Mouse (Mus musculus) embryonic fibroblast, embryonic 13.5 days (primary cell): ENCODE results near the gene Nckap5. TPM values are rescaled to one million over a fixed set of nuclear protein-coding genes. Genes with fewer than 3 reads are reported as not detected.

Experiments used
- H3K27ac ChIP-seq: 2 replicates; pipeline ENCODE4 v1.5.1; 2012; ENCODE audit warnings: low read length, control low read depth, inconsistent platforms; ENCODE audit not compliant: insufficient read depth
- H3K4me1 ChIP-seq: 2 replicates; pipeline ENCODE4 v1.6.1; 2011; ENCODE audit warnings: low read length; ENCODE audit not compliant: control insufficient read depth, insufficient read depth
- H3K4me3 ChIP-seq: 2 replicates; pipeline ENCODE4 v1.5.1; 2011; ENCODE audit warnings: mild to moderate bottlenecking, control low read depth, low read length; ENCODE audit not compliant: insufficient read depth
- CTCF ChIP-seq: IDR thresholded peaks from 2 replicates; pipeline ENCODE4 v1.5.1; 2011; ENCODE audit warnings: mild to moderate bottlenecking, control low read depth, low read length, moderate library complexity, borderline replicate concordance; ENCODE audit not compliant: insufficient read depth
- POLR2A ChIP-seq: IDR thresholded peaks from 2 replicates; pipeline ENCODE4 v1.6.1; 2011; ENCODE audit warnings: low read depth, mild to moderate bottlenecking, control low read depth, low read length, moderate library complexity
- polyA plus RNA-seq: library from polyadenylated mRNA; stranded (reverse); fragments of >200 nt; gene quantifications from 2 replicates; pipeline ENCODE4 v1.2.4, GENCODE M21; 2011; ENCODE audit warnings: low read depth; ENCODE audit not compliant: missing spikeins, insufficient read length

Nckap5 gene
- polyA plus RNA-seq, 1 experiment = 1.7 TPM

DNA sequence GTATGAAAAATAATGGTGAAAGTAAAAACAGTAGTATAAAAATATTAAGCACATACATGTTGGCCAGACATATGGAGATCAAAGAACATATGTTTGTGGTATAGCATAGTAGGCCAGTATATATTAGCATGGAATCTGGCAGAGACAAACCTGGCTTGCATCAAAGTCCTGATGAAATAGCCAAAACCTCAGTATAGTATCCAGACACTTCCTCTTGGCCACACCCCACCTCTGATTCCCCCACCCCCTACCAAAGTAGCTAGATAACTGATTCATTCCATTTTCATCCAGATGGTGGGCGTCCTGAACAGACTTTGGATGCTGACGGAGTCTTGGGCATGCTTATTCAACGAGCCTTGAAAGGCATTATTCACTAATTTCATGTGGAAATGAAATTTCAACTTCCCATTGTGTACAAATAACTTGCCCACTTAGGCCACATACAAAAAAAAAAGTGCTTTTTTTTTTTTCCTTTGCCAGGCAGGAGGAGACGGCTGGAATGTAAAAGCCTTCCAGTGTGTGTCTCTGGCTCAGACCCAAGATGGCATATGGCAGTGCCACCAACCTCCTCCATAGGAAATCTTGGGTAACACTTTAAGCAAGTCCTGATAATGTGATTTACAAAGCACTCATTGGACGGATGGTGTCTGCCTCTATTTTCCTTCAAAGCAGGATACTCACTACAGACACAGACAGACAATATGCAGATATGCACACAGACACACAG lies 360.6 kb downstream of the Nckap5 start:
- no peaks in the 10 kb centered on the region for H3K4me1 ChIP-seq
- no peak overlapping the region for H3K27ac ChIP-seq
- no peak for TF ChIP-seq CTCF
- TF ChIP-seq POLR2A = no peak
- H3K4me3 ChIP-seq = no peak overlapping the region

DNA sequence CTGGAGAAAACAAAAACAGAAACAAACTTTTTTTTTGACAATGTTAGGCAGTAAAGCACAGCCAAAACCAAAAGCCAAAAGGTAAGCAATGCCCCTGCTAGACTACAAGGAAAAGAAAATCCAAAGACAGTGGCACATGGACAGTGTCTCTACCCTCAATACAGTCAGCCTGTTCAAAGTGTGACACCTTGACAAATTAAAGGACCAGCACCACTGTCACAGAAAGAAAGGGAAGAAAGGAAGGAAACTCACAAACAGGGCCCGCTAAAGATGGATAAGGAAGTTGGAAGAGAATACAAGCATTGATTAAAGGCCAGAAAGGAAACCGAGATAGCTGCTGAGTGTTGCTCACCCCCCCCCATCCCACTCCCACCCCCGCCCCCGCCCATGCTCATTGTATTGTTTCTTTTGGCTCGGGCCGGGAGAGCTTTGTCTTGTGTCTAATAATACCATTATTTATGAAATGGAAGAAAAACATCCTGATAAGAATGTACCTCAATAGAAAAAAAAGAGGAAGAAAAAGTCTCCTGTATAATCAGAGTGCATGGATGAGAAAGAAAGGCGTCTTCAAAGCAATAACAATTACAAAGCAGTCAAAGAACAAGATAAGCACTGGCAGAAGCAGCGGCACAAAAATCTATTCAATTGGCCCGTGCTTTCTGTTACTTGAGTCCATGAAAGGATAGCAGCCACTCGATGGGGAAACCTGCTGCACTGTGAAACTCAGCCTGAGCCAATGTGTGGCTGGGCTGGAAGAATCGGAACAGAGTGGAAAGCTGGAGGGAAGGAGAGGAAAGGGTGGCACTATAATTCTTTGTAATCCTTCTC lies 368.9 kb downstream of the Nckap5 start:
- TF ChIP-seq POLR2A (no peak), CTCF (no peak)
- Histone ChIP-seq H3K27ac (no peak overlapping the region), H3K4me3 (no peak overlapping the region), H3K4me1 (no peaks in the 10 kb centered on the region)

DNA sequence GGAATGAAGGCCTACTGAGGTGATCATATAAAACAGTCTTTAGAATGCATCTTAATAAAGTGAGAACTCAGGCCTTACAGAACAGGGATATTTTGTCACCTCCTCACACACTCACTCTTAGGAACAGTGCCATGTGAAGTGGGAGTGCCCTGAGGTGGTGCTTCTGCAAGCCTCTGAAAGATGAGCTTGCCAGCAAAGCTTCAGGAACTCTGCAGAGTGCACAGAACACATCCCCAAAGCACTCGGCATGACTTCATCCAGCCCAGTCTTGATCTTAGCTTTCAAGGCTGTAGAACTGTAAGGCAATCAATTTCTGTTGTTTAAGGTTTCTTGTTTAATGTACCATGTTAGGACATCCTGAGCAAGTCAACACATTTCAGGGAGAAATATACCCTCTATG lies 372.9 kb downstream of the Nckap5 start:
- Histone ChIP-seq H3K4me3 (no peak overlapping the region), H3K27ac (no peak overlapping the region), H3K4me1 (no peaks in the 10 kb centered on the region)
- TF ChIP-seq CTCF (no peak), POLR2A (no peak)

DNA sequence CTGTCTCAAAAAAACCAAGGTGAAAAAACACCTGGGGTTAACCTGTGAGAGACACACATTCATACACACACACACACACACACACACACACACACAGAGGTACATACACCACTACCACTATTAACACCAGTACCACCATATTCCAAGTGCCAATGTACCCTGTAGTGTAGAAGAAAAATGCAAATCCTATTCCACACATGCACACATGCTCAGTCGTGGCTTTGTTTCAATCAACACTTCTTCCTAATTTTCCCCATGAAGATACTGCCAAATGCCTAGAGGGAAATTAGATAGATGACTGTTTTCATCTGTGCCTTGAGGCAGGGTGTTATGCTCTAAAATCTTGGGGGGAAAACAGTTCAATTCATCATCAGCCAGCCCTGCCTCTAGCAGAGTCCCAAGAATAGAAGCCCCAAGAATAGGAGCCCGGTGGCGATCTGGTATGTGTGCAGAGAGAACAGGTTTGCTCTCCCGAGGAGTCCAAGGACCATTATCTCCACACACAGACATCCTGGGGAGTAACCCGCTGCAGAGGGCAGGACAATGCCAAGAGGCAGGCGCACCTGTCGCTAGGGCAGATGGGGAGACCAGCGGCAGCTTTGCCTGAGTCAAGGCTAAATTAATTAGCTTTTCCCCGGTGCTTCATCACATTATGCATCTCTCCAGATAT lies 376.0 kb downstream of the Nckap5 start:
- Histone ChIP-seq H3K4me1 (no peaks in the 10 kb centered on the region), H3K27ac (no peak overlapping the region), H3K4me3 (no peak overlapping the region)
- TF ChIP-seq POLR2A (no peak), CTCF (no peak)

DNA sequence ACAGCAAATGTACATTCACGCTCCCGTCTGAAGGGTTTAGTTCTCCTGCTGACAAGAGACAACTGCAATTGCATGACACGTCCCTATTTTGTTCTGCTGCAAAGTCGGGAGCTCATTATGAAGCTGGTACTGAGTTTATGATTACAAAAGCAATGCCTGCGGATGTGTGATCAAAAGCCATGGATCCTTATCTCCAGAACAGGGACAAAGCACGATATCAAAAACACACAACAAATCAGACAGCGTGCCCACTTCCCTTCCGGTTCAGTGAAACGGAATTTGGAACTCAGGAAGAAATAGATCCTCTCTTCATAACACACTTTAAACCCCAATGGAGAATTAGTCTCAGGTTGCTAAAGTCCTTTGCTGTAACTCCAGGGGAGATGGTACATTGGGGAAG lies 379.1 kb downstream of the Nckap5 start:
- no peak for TF ChIP-seq POLR2A
- no peak for TF ChIP-seq CTCF
- no peak overlapping the region for H3K4me3 ChIP-seq
- no peak overlapping the region for H3K27ac ChIP-seq
- H3K4me1 ChIP-seq = no peaks in the 10 kb centered on the region

DNA sequence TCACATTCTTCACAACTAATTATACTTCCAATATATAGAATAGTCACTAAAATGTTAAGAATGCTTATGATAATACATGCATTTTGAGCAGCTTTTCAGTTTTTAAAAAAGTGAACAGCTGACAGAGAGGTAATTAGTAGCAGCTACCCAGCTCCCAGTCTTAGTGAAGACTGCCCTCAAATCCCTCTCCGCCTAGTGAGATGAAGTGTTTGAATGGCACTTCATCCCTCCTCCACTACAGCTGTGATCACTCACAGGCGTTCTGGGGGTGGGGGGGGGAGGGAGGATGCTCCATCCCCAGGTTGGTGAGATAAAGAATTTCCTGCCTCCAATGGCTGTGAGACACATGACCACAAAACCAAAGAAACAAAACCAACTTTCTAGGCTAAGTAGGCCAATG lies 381.2 kb downstream of the Nckap5 start:
- Histone ChIP-seq H3K27ac (no peak overlapping the region), H3K4me1 (no peaks in the 10 kb centered on the region), H3K4me3 (no peak overlapping the region)
- TF ChIP-seq CTCF (no peak), POLR2A (no peak)

DNA sequence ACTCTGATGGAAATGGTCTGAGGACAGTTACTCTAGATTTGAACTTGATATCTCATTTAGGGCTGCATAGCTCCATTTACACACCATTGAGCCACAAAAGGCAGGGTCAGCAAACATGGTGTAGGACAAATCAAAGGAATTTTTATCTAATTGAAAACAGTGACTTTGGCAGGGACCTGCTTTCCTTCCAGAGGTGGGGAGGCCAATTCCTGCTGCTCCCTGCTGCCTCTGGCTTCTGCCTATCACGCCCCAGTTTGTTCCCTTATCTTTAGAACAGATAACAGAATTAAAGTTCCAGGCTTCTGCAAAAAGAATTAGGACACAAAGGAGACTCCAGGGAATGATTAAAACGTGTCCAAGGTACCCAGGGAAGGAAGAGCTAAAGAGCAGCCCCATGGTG lies 386.7 kb downstream of the Nckap5 start:
- TF ChIP-seq CTCF (no peak), POLR2A (no peak)
- no peaks in the 10 kb centered on the region for H3K4me1 ChIP-seq
- no peak overlapping the region for H3K27ac ChIP-seq
- no peak overlapping the region for H3K4me3 ChIP-seq

DNA sequence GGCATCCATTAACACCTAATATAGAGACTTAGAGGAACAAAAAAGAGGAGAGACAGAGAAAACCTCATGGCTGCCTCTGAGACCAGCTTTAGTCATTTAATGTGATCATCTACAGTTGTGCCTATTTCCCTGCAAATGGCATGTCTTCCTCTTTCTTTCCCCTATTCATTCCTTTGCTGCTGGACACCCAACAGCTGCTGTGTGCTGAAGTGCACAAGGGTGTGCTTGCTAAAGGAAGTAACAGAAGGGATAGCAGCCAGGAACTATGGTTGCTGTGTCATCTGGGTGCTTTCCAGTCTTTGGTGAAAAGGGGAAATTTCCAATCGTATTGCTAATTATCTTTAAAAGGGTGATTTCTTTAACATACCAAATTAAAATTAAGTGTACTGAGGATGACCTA lies 387.9 kb downstream of the Nckap5 start:
- TF ChIP-seq CTCF (no peak), POLR2A (no peak)
- no peak overlapping the region for H3K4me3 ChIP-seq
- H3K4me1 ChIP-seq = no peaks in the 10 kb centered on the region
- no peak overlapping the region for H3K27ac ChIP-seq

DNA sequence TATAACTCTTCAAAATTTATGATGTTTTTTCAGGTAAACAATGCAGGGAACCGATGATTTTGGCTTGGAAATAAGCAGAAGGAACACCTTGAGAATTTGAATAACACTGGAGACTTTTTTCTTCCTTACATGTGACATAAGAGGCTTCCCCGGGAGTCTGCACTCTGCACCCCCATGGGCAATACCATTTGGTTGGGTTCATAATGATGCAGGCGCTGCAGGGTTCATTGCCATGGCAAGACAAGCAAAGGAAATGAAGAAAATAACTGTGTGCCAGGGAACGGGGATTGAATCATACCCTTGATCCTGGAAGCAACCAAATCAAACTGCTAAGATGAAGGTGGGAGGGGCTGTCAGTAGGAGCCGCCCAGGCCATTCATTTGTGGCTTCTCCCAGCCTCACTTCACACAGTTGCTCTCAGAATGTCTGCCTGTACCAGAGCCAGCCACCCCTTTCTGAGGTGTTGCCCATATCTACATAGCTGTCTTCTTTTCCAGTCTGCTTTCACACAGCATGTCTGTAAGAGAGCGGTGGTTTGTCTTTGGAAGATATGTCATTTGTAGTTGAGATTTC lies 392.5 kb downstream of the Nckap5 start:
- H3K27ac ChIP-seq = no peak overlapping the region
- no peak for TF ChIP-seq CTCF
- TF ChIP-seq POLR2A = no peak
- no peaks in the 10 kb centered on the region for H3K4me1 ChIP-seq
- no peak overlapping the region for H3K4me3 ChIP-seq

DNA sequence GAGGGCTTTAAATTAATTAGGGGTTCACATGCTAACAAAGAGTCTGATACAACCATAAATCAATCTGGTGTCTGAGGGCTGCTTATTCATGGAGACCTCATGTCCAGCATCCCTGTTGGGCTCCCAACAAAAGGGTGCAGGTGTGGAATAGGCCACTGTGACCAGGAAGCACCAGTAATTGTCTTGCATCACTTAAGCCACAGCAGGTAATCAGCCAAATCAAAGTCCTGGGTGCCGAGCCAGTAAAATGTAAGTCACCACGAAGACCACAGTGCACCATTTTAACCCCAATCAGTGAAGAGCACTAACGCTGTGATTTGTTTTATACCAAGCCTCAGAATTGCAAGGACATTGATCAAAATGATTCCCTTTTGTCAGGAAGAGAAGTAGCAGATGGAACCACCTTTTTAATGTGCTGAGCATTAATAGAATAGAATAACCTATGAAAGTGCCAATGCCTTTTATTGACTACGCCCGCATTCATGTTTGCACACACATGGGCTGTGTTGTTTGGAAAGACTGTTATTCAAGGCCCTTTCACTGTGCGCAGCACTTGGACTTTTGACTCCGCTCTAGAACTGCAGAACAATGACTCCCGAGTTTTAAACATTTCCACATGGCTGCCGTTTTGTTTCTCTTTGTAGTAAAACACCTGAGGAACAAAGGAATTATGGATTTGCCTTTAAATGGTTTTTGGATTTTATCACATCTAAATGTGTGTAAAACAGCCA lies 393.5 kb downstream of the Nckap5 start:
- H3K27ac ChIP-seq = no peak overlapping the region
- TF ChIP-seq CTCF = no peak
- no peak for TF ChIP-seq POLR2A
- no peak overlapping the region for H3K4me3 ChIP-seq
- no peaks in the 10 kb centered on the region for H3K4me1 ChIP-seq
